ENCODE assay signal across 19 mouse cellular contexts in the genomic region with DNA sequence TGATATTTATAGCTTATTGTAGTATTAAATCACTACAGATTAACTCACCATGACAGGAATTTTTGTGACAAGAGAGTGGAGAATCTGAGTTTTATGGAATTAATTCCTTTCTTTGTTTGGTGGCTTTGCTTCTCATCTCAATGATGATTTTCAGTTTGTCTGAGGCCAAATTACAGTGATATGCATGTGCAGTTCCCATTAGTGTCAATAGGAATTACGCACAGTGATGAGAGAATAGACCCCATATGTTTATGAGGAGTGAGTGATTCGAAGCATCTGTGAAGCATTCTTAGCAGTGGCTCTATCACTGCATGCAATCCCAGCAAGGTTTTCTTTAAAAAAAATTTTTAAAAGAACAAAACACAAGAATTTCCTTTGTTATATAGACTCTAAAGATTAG.
DNase-seq lines count a peak whose midpoint lies in the region; ATAC-seq and TF ChIP-seq lines count a peak whose summit lies in the region.
"Had no signal": no experiment of that assay in that cellular context is flagged by ENCODE, and none has a peak within 500 bp of the region (broad histone marks: within the 10 kb centered on the region; RNA-seq: fewer than 3 reads in every experiment).

No protein-coding gene starts in this region.

- ATAC-seq in forebrain, embryonic 14.5 days, result peak; percentile 80
- ATAC-seq in forebrain, embryonic 15.5 days (replicated peaks), result no peak
- ATAC-seq in lung, embryonic 14.5 days (ENCODE audit: insufficient read depth), result peak; percentile 88; the same call in 1 of the 2 replicates
- 0 out of 2 replicates have a peak, but pooled peaks have one; percentile 25 for ATAC-seq in midbrain, embryonic 16.5 days
- no peak for ATAC-seq in midbrain, embryonic 15.5 days (replicated peaks)
- ATAC-seq: activated CD4-positive, CD25-positive, alpha-beta regulatory T cell, adult 4 months; forebrain, postnatal 0 days; Patski had no signal

- no peak overlapping the region for H3K4me2 ChIP-seq in forebrain, embryonic 14.5 days (ENCODE audit: low read length)
- no peak overlapping the region for H3K4me2 ChIP-seq in forebrain, embryonic 15.5 days (replicated peaks)
- no peak overlapping the region for H3K4me2 ChIP-seq in lung, embryonic 14.5 days
- no peak overlapping the region for H3K4me2 ChIP-seq in midbrain, embryonic 16.5 days (ENCODE audit: low read length)
- no peak overlapping the region for H3K4me2 ChIP-seq in midbrain, embryonic 15.5 days
- H3K4me2 ChIP-seq: heart, embryonic 11.5 days; heart, embryonic 15.5 days; hindbrain, embryonic 15.5 days had no signal

- H3K9ac ChIP-seq in forebrain, embryonic 14.5 days (ENCODE audit: low read length), result no peak overlapping the region
- no peak overlapping the region for H3K9ac ChIP-seq in forebrain, embryonic 15.5 days (replicated peaks)
- H3K9ac ChIP-seq in lung, embryonic 14.5 days, result no peak overlapping the region
- no peak overlapping the region for H3K9ac ChIP-seq in midbrain, embryonic 16.5 days (ENCODE audit: low read depth, low read length)
- H3K9ac ChIP-seq in midbrain, embryonic 15.5 days, result no peak overlapping the region
- H3K9ac ChIP-seq: forebrain, postnatal 0 days; heart, embryonic 15.5 days; hindbrain, embryonic 15.5 days had no signal

- no peaks in the 10 kb centered on the region for H3K36me3 ChIP-seq in forebrain, embryonic 14.5 days (ENCODE audit: control insufficient read depth, insufficient read depth, low read length)
- no peaks in the 10 kb centered on the region for H3K36me3 ChIP-seq in forebrain, embryonic 15.5 days
- no peaks in the 10 kb centered on the region for H3K36me3 ChIP-seq in lung, embryonic 14.5 days (ENCODE audit: insufficient read depth)
- no peaks in the 10 kb centered on the region for H3K36me3 ChIP-seq in midbrain, embryonic 16.5 days (ENCODE audit: control insufficient read depth, insufficient read depth, low read length)
- H3K36me3 ChIP-seq in midbrain, embryonic 15.5 days (replicated peaks), result no peaks in the 10 kb centered on the region
- H3K36me3 ChIP-seq: heart, embryonic 15.5 days; hindbrain, embryonic 15.5 days had no signal

- TF ChIP-seq POLR2A in lung, adult 2 months (IDR thresholded peaks at IDR 0.05; ENCODE audit: borderline replicate concordance, extremely low read depth, low read depth, low read length), result no peak

- H3K27me3 ChIP-seq in forebrain, embryonic 14.5 days (replicated peaks; ENCODE audit: control insufficient read depth, insufficient read depth, low read length), result no peaks in the 10 kb centered on the region; the same call in 1 of the 2 replicates
- no peaks in the 10 kb centered on the region for H3K27me3 ChIP-seq in forebrain, embryonic 15.5 days
- no peaks in the 10 kb centered on the region for H3K27me3 ChIP-seq in lung, embryonic 14.5 days (ENCODE audit: insufficient read depth, low read length)
- H3K27me3 ChIP-seq in midbrain, embryonic 16.5 days (ENCODE audit: control insufficient read depth, insufficient read depth, low read depth, low read length), result no peaks in the 10 kb centered on the region
- H3K27me3 ChIP-seq in midbrain, embryonic 15.5 days (replicated peaks), result no peaks in the 10 kb centered on the region
- H3K27me3 ChIP-seq: CH12.LX; heart, embryonic 15.5 days; hindbrain, embryonic 15.5 days; Patski had no signal

- no peaks in the 10 kb centered on the region for H3K9me3 ChIP-seq in forebrain, embryonic 14.5 days (replicated peaks; ENCODE audit: control insufficient read depth, low read length)
- H3K9me3 ChIP-seq in forebrain, embryonic 15.5 days, result no peaks in the 10 kb centered on the region
- H3K9me3 ChIP-seq in lung, embryonic 14.5 days (ENCODE audit: low read depth, low read length), result no peaks in the 10 kb centered on the region
- no peaks in the 10 kb centered on the region for H3K9me3 ChIP-seq in midbrain, embryonic 16.5 days (replicated peaks; ENCODE audit: control insufficient read depth, low read length, poor library complexity, severe bottlenecking)
- H3K9me3 ChIP-seq in midbrain, embryonic 15.5 days, result no peaks in the 10 kb centered on the region
- H3K9me3 ChIP-seq: heart, embryonic 15.5 days; hindbrain, embryonic 15.5 days had no signal

- 0 out of 2 replicates have a peak, but pooled peaks have one; percentile 5 for TF ChIP-seq CTCF in lung, embryonic 14.5 days (IDR thresholded peaks at IDR 0.05; ENCODE audit: low read depth)
- no peak for TF ChIP-seq CTCF in lung, adult 2 months (IDR thresholded peaks at IDR 0.05; ENCODE audit: insufficient read depth, low read length)

- H3K4me3 ChIP-seq in forebrain, embryonic 14.5 days (ENCODE audit: low read depth, low read length), result no peak overlapping the region
- no peak overlapping the region for H3K4me3 ChIP-seq in forebrain, embryonic 15.5 days
- no peak overlapping the region for H3K4me3 ChIP-seq in lung, embryonic 14.5 days (ENCODE audit: low read depth, low read length)
- no peak overlapping the region for H3K4me3 ChIP-seq in lung, adult 2 months (replicated peaks; ENCODE audit: extremely low read depth, low read depth, low read length)
- H3K4me3 ChIP-seq in midbrain, embryonic 16.5 days (ENCODE audit: low read depth, low read length), result no peak overlapping the region
- H3K4me3 ChIP-seq in midbrain, embryonic 15.5 days, result no peak overlapping the region
- H3K4me3 ChIP-seq: heart, adult 2 months; heart, embryonic 15.5 days; hindbrain, embryonic 15.5 days had no signal

- peaks cover 3% of the 10 kb centered on the region; the same call in 1 of the 2 replicates for H3K4me1 ChIP-seq in forebrain, embryonic 14.5 days (ENCODE audit: control insufficient read depth, insufficient read depth, low read length)
- peaks cover 6% of the 10 kb centered on the region; the same call in 1 of the 2 replicates for H3K4me1 ChIP-seq in forebrain, embryonic 15.5 days
- no peaks in the 10 kb centered on the region for H3K4me1 ChIP-seq in lung, embryonic 14.5 days (ENCODE audit: insufficient read depth)
- H3K4me1 ChIP-seq in lung, adult 2 months (ENCODE audit: control insufficient read depth, insufficient read depth, low read length), result no peaks in the 10 kb centered on the region
- no peaks in the 10 kb centered on the region for H3K4me1 ChIP-seq in midbrain, embryonic 16.5 days (ENCODE audit: control insufficient read depth, insufficient read depth, low read length)
- H3K4me1 ChIP-seq in midbrain, embryonic 15.5 days, result no peaks in the 10 kb centered on the region
- H3K4me1 ChIP-seq: heart, embryonic 15.5 days; hindbrain, embryonic 15.5 days had no signal

- DNase-seq in forebrain, embryonic 14.5 days (ENCODE audit: low spot score), result peak; percentile 49
- DNase-seq in lung, embryonic 14.5 days, result peak; percentile 81
- DNase-seq in lung, adult 2 months, result no peak
- peak; percentile 62 for DNase-seq in retina, postnatal 1 day
- DNase-seq: adrenal gland, postnatal 25 days; cerebellum, adult 2 months; forebrain, postnatal 0 days; gastrocnemius, postnatal 14 days; heart, adult 2 months; heart, postnatal 14 days had no signal

- WGBS in forebrain, embryonic 14.5 days, result 58% methylated on average over 2 of the region's 2 CpGs
- WGBS in forebrain, embryonic 15.5 days, result 53% methylated on average over 2 of the region's 2 CpGs
- WGBS in lung, embryonic 14.5 days, result 50% methylated on average over 2 of the region's 2 CpGs
- WGBS in lung, adult 2 months, result 76% methylated on average over 2 of the region's 2 CpGs
- 77% methylated on average over 2 of the region's 2 CpGs for WGBS in midbrain, embryonic 16.5 days
- WGBS in midbrain, embryonic 15.5 days, result 52% methylated on average over 2 of the region's 2 CpGs

- H3K27ac ChIP-seq in forebrain, embryonic 14.5 days (ENCODE audit: low read depth, low read length), result no peak overlapping the region
- H3K27ac ChIP-seq in forebrain, embryonic 15.5 days (replicated peaks), result no peak overlapping the region
- H3K27ac ChIP-seq in lung, embryonic 14.5 days (ENCODE audit: low read depth), result no peak overlapping the region
- H3K27ac ChIP-seq in midbrain, embryonic 16.5 days (ENCODE audit: low read length), result no peak overlapping the region
- no peak overlapping the region for H3K27ac ChIP-seq in midbrain, embryonic 15.5 days
- H3K27ac ChIP-seq: heart, adult 2 months; heart, embryonic 15.5 days; hindbrain, embryonic 15.5 days had no signal

Comparison
In these comparisons a context has a peak if more than half of its experiments do, and no peak if none do; other contexts are left out.
1. ATAC-seq: peak in forebrain, embryonic 14.5 days (single experiment), lung, embryonic 14.5 days (single experiment) and midbrain, embryonic 16.5 days (single experiment); none in forebrain, embryonic 15.5 days (single experiment) and midbrain, embryonic 15.5 days (single experiment).